Mouse (Mus musculus) neural tube, embryonic 10.5 days (tissue): Measurements from ENCODE around the gene Parvb.

Experiments used
- DNase-seq: peaks from one replicate; pipeline ENCODE4 v3.0.0-alpha.2; 2017; ENCODE audit warnings: low spot score; ENCODE audit errors: extremely low spot score

Parvb gene

DNA sequence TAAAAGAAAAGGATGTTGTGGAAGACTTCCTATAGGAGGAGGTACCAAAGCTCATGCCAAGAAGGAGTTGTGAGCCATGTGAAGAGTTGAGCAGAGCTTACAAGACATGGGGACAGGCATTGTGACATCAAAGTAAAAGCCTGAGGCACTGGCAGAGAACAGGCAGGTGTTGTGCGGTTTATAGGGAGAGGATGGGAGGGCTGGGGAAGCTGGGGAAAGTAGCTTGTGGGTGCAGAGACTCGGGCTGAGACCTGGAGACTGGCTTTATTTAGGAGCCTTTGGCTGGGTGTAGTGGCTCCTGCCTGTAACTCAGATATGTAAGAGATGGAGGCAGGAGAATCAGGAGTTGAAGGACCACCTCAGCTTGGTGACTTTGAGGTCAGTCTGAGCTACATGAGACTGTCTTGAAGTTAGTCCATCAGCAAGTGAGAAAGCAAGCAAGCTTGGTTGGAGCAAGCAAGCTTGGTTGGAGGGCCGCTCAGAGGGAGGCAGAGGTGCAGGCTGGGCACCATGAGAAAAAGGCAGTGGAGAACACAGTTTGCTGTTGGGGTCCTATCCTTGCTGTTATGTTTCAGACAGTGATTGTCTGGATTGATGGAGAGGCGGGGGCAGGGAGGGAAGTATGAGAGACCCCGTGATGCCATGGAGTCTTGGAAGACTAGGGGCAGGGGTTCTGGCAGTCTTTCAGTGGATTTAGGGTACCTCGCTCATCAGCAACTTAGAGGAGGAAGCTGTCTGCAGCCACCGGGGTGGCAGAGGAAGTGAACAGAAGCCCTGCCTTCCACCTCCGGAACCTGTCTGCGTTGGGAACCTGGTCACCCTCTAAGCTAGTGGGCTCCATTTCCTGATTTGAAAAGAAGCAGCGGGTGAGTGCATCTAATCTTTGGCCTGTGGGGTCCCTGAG lies 92.4 kb downstream of the Parvb start, which contains the start of gene Parvg:
Gene Parvg (plus strand): TSS at position 61 of the 904 bp plus-strand sequence.
- no peak for DNase-seq

DNA sequence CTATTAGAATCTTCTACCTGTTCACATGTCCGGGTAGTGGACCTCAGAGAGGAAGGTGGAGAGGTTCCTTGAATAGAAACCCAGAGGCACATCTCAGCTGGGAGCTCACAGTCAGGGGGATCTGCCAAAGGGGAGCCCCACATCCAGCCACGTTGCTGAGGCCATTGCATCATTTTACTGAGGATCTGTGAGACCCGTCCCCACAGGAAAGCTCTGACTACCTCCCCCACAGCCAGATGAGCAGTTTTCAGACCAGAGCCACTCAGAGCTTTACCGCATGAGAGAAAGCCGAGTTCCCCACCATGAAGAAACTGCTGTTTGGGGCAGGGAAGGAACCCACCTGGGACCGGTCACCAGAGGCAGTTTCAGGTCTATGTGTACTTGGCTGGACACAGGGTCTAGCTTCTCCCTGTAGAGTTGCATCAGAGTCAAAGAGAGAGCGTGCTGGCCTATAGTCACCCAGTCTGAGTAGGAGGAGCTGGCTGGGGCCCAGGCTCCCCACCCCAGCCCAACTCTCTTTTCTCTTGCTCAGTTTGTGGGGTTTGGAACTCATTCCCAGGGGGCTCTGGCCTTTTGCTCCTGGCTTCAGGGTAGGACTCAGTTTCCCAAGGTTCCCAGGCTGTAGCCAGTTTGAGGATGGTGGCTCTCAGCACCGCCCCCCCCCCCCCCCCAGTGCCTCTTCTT lies 93.2 kb downstream of the Parvb start:
- DNase-seq: no peak

DNA sequence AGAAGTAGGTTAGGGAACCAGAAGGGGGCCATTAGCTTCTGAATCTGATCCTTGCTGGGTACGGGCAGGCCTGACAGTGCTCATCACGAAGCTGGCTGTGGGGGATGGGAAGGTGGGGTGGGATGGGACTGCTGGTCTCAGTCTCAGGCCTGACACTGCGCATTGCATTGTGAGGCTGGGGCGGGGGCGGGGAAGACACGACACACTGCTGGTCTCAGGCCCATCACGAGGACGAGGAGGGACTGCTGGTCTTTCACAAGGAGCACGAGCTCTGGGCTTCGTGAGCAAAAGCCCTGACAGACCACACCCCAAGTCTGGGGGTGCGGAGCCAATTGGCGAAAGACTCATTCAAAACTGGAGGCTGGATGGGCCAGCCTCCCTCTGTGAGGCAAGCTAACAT lies 93.9 kb downstream of the Parvb start:
- DNase-seq: no peak

DNA sequence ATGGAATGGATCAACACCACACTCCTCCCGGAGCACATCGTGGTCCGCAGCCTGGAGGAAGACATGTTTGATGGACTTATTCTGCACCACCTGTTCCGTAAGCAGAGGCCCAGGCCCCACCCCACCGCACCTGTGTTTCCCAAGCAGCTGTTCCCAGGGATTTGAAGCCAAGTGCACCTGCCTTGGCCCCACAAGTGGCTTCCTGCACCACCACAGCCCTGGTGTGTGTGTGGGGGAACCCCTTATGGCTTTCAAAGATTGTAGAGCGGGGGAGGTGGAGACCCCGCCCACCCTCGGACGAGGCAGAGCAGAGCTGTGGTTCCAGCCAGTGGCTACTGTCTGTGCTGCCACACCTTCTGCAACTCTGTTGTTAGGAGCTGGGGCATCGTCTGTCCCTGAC lies 97.0 kb downstream of the Parvb start:
- DNase-seq: no peak

DNA sequence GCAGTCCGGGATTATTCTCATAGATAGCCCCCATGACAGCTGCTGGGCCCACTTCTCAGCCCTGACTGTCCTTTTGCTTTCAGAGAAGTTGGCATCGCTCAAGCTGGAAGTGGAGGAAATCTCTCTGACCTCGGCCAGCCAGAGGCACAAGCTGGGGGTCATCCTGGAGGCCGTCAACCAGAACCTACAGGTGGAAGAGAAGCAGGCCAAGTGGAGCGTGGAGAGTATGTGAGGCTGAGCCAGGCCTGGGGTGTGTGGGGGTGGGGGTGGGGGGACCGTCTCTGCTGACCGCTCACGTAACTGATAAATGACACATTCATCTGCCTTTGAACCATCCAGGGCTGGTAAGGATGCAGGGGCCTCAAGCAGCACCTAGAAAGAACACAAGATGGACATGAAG lies 98.1 kb downstream of the Parvb start:
- no peak for DNase-seq

DNA sequence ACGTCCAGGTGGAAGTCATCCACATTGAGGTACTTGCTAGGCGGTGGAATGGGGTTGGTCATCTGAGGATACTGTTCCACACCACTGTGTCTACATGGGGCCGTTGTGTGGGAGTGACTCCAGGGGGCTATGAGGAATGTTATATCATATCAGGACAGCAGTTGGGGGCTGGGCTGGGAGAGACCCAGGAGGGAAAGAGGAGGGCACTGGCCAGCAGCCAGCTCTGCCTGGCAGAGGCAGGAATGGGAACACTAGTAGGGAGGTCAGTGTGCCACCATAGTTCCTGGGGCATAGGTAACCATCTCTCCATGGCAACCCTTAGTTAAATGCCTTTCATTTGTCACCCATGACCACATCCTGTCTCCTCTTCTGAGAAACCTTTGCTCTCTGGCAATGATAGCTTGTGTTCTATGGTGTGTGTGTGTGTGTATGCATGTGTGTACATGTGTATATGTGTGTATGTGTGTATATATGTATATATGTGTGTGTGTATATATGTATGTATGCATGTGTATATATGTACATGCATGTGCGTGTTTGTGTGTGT lies 99.3 kb downstream of the Parvb start:
- DNase-seq: no peak

DNA sequence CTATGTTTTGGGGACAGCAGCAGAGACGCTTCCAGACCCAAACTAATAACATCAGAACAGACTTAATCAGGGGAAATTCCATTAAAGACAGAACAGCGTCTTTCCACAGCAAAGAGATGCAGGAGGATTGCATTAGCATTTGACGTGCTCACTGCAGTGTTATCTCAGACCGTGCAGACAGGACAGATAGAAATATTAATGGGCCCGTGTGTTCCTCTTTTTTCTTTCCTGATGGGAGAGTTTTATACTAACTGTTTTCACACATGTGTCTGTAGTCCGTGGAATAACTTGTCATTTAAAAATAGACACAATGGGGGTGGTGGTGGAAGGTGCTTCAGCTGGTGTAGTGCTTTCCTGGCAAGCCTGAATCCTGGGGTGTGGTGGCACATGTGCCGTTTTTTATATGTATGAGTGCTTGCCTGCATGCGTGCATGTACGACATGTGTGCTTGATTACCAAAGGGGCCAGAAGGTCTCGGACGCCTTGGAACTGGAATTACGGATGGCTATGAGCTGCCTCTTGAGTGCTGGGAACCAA lies 104.5 kb downstream of the Parvb start:
- DNase-seq: no peak

DNA sequence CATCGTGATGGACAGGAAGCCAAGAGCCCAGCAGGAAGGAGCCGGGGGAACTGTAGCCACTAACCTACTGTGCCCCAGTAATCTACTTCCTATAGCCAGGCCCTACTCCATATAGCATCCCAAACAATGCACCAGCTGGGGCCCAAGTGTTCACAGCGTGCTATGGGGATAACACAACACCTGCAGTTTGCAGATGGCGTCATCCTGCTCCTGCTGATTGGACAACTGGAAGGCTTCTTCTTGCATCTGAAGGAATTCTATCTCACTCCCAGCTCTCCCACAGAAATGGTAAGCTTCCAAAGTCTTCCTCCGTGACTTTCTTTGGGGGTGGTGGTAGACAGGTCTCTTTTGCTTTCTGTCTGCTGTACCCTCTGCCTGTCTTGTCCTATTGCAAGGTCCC lies 105.8 kb downstream of the Parvb start:
- DNase-seq: no peak

DNA sequence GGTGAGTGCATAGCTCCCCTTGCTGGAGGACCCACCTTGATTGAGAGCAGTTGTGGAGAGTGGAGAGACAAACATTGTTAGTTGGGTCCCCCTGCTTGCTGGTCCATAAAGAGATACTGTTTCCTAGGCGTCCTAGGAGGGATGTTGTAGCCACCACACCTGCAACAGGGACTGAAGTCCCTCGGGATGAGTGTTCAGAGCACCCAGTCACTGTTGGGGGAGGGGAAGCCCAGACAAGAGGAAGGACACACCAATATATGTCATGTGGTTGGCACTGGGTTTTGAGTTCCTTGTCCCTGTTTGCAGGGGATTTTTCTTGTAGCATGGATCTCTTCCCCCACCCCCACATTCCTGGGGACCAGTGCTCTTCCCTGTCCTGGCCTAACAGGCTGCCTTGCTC lies 109.1 kb downstream of the Parvb start:
- no peak for DNase-seq

DNA sequence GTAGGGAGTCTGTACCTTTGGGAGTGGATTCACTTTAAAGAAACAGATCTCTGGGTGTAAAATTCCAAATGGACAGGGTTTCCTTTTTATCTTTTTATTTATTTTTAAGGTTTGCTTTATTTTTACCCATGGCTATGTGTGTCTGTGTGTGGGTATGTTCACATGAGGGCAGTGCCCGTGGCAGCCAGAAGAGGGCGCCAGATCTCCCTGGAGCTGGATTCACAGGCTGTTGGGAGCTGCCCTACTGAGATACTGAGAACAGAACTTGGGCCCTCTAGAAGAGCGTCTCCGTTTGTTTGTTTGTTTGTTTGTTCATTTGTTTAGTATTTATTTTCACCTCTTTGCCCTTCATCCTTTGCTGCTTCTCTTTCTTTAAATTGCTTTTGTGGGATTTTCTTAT lies 116.9 kb downstream of the Parvb start:
- no peak for DNase-seq

DNA sequence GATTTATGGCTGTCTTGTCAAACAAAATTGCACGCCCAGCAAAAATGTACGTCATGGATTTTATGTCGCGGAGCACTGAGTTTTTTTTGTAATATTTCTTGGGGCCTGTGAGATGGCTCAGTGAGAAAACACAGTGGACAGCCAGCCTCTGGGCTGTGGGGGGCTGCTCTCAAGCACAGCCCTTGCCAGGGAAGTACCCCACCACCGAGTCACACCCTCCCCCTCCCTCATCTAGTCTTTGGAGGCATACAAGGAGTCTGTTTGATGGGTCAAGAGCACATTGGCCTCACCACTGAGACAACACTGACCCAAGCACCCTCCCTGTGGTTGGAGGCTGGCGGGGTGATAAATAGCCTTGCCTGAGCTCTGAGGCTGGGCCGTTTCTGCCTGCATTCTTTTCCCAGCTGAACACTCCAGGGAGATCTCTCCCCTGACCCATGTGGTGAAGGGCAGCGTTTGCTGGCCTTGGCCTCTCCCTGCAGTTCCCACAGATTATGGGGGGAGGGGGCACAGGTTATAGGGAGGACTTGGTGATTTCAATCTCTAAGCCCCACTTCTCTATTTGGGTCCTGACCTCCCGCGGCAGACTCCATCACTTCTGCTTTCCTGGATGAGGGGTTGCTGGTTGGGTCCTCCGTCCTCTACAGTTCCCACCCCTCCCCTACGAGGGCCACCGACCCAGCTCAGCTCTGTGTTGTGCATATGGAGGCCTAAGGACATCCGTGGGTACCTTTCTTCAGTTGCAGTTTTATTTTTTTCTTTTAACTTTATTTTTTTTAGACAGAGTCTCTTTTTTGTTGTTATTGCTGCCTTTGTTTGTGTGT lies 118.3 kb downstream of the Parvb start:
- DNase-seq: peak; percentile 76

DNA sequence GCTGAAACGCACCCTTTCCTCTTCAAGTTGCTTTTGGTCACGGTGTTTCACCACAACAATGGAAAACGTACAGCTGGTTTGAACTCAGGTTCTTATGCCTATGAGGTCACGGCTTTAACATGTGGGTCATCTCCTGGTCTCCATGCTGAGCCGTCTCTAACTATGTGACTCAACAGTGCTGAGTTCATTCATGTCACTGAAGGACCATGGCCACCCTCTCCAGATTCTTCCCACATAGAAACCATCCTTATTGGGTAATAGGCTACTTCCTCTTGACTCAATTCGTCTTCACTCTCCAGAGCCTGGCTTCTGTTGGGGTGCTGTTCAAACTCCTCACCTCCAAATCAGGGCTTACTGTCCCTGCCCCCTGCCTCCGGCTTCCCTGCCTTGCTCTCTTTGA lies 119.5 kb downstream of the Parvb start:
- no peak for DNase-seq

DNA sequence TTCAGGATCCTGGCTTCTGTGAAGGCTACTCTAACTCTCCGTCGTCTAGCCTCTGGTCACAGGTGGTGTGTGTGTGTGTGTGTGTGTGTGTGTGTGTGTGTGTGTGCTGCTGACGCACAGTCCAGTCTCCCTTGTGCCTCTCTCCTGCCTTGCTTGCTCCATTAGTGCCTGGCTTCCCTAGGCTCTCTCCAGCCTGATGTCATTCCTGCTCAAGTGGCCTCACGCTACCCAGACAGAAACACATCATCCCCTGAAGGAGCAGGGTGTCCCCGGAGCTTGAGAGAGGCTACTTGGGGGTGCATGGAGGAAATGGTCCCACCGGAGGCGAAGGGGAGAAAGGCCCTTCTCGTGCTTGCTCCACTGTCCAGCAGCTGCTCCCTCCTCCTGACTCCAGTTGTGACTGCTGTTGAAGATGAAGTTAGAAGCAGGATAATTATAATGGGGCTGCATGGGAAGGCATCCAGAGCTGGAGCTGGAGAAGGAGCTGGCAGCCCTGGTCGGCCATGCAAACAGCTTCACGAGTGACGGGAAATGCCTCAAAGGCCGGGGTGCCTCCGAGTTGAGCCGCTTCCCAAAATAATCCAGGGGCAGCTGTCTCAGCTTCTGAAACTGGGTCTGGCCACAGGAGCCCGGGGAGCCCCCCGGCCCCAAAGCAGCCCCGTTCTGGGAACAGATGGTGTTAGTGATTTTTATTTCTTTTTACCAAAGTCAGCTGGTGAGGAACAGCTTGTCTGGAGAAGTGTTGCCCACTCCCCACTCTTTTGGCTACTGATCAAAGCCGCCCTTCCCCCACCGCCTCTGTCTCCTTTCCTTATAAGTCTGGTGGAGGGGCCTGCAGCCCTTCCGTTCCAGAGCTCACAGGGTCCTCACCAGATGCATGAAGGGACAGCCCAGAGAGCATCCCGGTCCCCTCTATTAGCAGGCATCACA lies 120.3 kb downstream of the Parvb start:
- no peak for DNase-seq

DNA sequence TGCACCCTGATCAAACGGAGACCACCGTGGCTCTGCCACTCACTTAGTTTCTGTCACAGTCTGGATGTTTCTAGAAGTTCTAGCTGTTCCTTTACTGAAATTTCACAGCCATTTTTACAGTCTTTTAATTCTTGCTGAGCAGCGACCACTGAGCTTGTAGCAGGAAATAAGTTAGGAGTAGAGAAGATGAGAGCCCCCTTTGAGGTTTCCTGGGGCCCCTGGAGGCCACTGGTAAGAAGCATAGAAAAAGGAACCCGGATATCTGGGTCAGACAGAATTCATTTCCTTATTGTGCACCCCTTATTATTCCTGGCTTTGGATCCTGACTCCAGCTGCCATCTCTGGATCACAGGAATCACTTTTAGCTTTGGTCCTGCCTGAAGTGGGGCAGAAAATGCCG lies 123.2 kb downstream of the Parvb start:
- DNase-seq: no peak

DNA sequence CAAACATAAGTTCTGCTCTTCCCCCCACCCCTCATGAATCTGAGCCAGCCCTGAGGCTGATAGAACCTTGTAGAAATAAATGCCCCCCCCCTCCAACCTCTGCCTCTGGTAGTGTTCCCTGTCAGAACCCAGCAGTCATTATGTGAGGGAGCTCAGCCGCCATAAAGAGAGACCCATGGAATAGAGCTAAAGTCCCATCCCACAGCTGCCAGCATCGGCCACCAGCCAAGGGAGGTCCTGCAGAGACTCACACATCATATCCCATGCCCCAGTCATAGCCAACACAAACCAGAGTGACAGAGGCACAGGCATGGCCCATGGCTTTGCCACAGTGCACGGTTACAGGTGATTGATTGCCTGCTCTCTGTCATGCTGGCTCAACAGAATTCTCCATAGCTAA lies 132.9 kb downstream of the Parvb start:
- DNase-seq: no peak
